In the genomic region with DNA sequence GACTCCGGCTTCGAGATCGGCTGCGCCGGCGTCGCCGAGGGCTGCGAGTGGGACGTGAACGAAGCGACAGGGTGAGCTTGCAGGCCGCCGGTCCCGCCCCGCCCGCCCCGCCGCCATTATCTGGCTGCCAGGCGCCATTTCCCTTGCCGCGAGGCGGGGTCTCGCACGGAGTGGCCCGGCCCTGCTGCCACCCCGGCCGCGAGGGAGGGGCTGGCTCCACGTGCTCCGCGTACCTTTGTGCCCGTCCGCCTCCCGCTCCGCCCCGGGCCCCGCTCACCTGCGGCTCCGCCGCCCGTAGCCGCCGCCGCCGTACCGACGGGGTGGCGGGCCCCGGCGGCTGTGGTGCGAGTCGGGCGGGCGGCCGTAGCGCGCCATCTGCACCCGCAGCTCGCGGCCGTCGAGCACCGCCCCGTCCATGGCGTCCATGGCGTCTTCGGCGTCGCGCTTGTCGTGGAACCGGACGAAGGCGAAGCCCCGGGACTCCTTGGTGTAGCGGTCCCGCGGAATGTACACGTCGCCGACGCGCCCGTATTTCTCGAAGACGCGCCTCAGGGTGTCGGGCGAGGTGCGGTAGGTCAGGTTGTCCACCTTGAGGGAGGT, we compare ENCODE assay signal across 8 mouse cellular contexts. TPM values are rescaled to one million over a fixed set of nuclear protein-coding genes. Genes with fewer than 3 reads are reported as not detected.
DNase-seq lines count a peak whose midpoint lies in the region; ATAC-seq and TF ChIP-seq lines count a peak whose summit lies in the region.

A gene (plus strand): TSS at position 150 of the 600 bp plus-strand sequence.

- peak within 1 kb of the TSS; percentile 100 for H3K9ac ChIP-seq in ES-E14 (ENCODE audit: insufficient read depth, low read depth, low read length, poor library complexity, severe bottlenecking)
- H3K9ac ChIP-seq in lung, postnatal 0 days (replicated peaks; ENCODE audit: low read depth), result peak within 1 kb of the TSS; percentile 88

- H3K4me1 ChIP-seq in ES-E14 (ENCODE audit: control insufficient read depth in 2 of 2, insufficient read depth in 2 of 2, low read length in 2 of 2, poor library complexity in 1 of 2), result no peaks in the 10 kb centered on the region
- H3K4me1 ChIP-seq in hindbrain, embryonic 10.5 days (replicated peaks), result peaks cover 28% of the 10 kb centered on the region
- H3K4me1 ChIP-seq in lung, postnatal 0 days (ENCODE audit: insufficient read depth, low read depth, low read length), result no peaks in the 10 kb centered on the region; the same call in 1 of the 2 replicates

- WGBS in hindbrain, embryonic 10.5 days, result under 1% methylated on average over 91 of the region's 91 CpGs
- 0% methylated on average over 76 of the region's 91 CpGs for WGBS in lung, postnatal 0 days

- no peak for TF ChIP-seq EP300 in lung, postnatal 0 days (IDR thresholded peaks at IDR 0.05)

- H3K4me3 ChIP-seq in ES-E14 (ENCODE audit: insufficient read depth in 1 of 2, low read depth in 1 of 2, low read length in 2 of 2, poor library complexity in 1 of 2, severe bottlenecking in 1 of 2), result peak within 1 kb of the TSS; percentile 81 to 94
- H3K4me3 ChIP-seq in hindbrain, embryonic 10.5 days, result peak within 1 kb of the TSS; percentile 89
- H3K4me3 ChIP-seq in lung, postnatal 0 days (ENCODE audit: low read depth, low read length), result peak within 1 kb of the TSS; percentile 95

- no peak for DNase-seq in ES-E14 (ENCODE audit: low read depth, low spot score)
- DNase-seq in cerebellum, adult 8-10 months, result peak; percentile 72
- DNase-seq in frontal cortex, adult 2 months (ENCODE audit: extremely low spot score in 1 of 2, low spot score in 1 of 2), result peak in 1 of 2 experiments; percentile 73
- peak; percentile 70 for DNase-seq in hindbrain, embryonic 10.5 days (ENCODE audit: low spot score)
- peak; percentile 70 to 83 for DNase-seq in layer of hippocampus, postnatal 10 days (ENCODE audit: low spot score in 2 of 2)
- peak; percentile 92 for DNase-seq in lung, postnatal 0 days (ENCODE audit: low spot score)
- DNase-seq in ovary, postnatal 14 days (ENCODE audit: low spot score), result peak; percentile 57
- peak; percentile 88 for DNase-seq in thymus, postnatal 14 days

- H3K9me3 ChIP-seq in ES-E14 (ENCODE audit: control insufficient read depth, insufficient read depth, low read depth, low read length), result no peaks in the 10 kb centered on the region
- H3K9me3 ChIP-seq in hindbrain, embryonic 10.5 days, result no peaks in the 10 kb centered on the region
- no peaks in the 10 kb centered on the region for H3K9me3 ChIP-seq in lung, postnatal 0 days (ENCODE audit: low read length)

- H3K27ac ChIP-seq in ES-E14 (ENCODE audit: insufficient read depth, low read depth, low read length, poor library complexity, severe bottlenecking), result peak within 1 kb of the TSS; percentile 100
- H3K27ac ChIP-seq in hindbrain, embryonic 10.5 days, result peak within 1 kb of the TSS; percentile 99
- peak within 1 kb of the TSS; percentile 98 for H3K27ac ChIP-seq in lung, postnatal 0 days (ENCODE audit: low read length)

- no peak for TF ChIP-seq CTCF in lung, postnatal 0 days (IDR thresholded peaks at IDR 0.05)

- peak; percentile 66 for ATAC-seq in lung, postnatal 0 days

- H3K4me2 ChIP-seq in lung, postnatal 0 days (replicated peaks; ENCODE audit: low read depth, low read length), result peak within 1 kb of the TSS; percentile 65

- no peaks in the 10 kb centered on the region for H3K27me3 ChIP-seq in hindbrain, embryonic 10.5 days (ENCODE audit: insufficient read depth, poor library complexity, severe bottlenecking)
- no peaks in the 10 kb centered on the region for H3K27me3 ChIP-seq in lung, postnatal 0 days (replicated peaks; ENCODE audit: insufficient read depth, low read length)

- peaks cover 27% of the 10 kb centered on the region for H3K36me3 ChIP-seq in ES-E14 (ENCODE audit: control insufficient read depth, insufficient read depth, low read length, poor library complexity, severe bottlenecking)
- H3K36me3 ChIP-seq in hindbrain, embryonic 10.5 days, result peaks cover 50% of the 10 kb centered on the region
- 0 out of 2 replicates have a peak, but pooled peaks cover 5% of the 10 kb centered on the region for H3K36me3 ChIP-seq in lung, postnatal 0 days (ENCODE audit: insufficient read depth, low read length)

- in situ Hi-C loops in ES-E14 (cut with MboI; ENCODE audit: low sequenced_read_pairs in 2 of 2, unreplicated experiment in 2 of 2), result no loop called here

TF ChIP-seq in ES-E14, 5 proteins besides CTCF, POLR2A, EP300 and RAD21:
- TF ChIP-seq MAFK (IDR thresholded peaks at IDR 0.05; ENCODE audit: insufficient read depth, low read depth, low read length), result no peak
- TF ChIP-seq HCFC1 (IDR thresholded peaks at IDR 0.05; ENCODE audit: borderline replicate concordance, insufficient read depth, low read length), result no peak
- TF ChIP-seq CHD2 (IDR thresholded peaks at IDR 0.05; ENCODE audit: low read depth, low read length), result no peak
TF ChIP-seq in ES-E14: peak in this region for 0.

RNA-seq across cellular contexts. Expression of the gene that starts here (rescaled TPM):
- 21.5 and 26.5 TPM in 2 replicates for total RNA-seq in ES-E14 (2012; rRNA removed)
- polyA plus RNA-seq in frontal cortex, adult 2 months (2012; rRNA removed), result 37.9 and 41.2 TPM in 2 replicates
- polyA plus RNA-seq in hindbrain, embryonic 10.5 days (2016; fragmentation: Nextera tagmentation; extraction: Ambion mirVana), result 25.6 and 27.5 TPM in 2 replicates
- total RNA-seq in layer of hippocampus, postnatal 10 days (2021), result 10 to 100 TPM; 42.6 to 43.3 TPM
- polyA plus RNA-seq in lung, postnatal 0 days (2015; fragmentation: Nextera tagmentation; extraction: Ambion mirVana), result 37.9 and 44.7 TPM in 2 replicates
